Mouse (Mus musculus) ES-Bruce4 (cell line): ENCODE data around the gene Heatr1. TPM values are rescaled to one million over a fixed set of nuclear protein-coding genes. Genes with fewer than 3 reads are reported as not detected.
A peak's percentile ranks its signal among the peaks of the same experiment; 100 is the strongest.

ENCODE experiments used
- H3K27ac ChIP-seq: 2 replicates; pipeline ENCODE4 v1.5.1; 2012; ENCODE audit warnings: low read length, inconsistent platforms; ENCODE audit not compliant: insufficient read depth
- H3K27me3 ChIP-seq: 2 replicates; pipeline ENCODE4 v1.6.1; 2012; ENCODE audit warnings: mild to moderate bottlenecking, low read length, inconsistent platforms; ENCODE audit not compliant: control insufficient read depth, poor library complexity, insufficient read depth, severe bottlenecking
- H3K36me3 ChIP-seq: 2 replicates; pipeline ENCODE4 v1.6.1; 2012; ENCODE audit warnings: inconsistent platforms, mild to moderate bottlenecking, low read length, moderate library complexity; ENCODE audit not compliant: control insufficient read depth, poor library complexity, insufficient read depth, severe bottlenecking
- H3K4me1 ChIP-seq: one replicate; pipeline ENCODE4 v1.8.1; 2011; ENCODE audit warnings: low read length; ENCODE audit not compliant: control insufficient read depth, insufficient read depth
- H3K4me3 ChIP-seq: 2 replicates; pipeline ENCODE4 v1.5.1; 2011; ENCODE audit warnings: low read depth, mild to moderate bottlenecking, low read length
- H3K9ac ChIP-seq: 2 replicates; pipeline ENCODE4 v1.6.1; 2012; ENCODE audit warnings: low read depth, mild to moderate bottlenecking, inconsistent platforms; ENCODE audit not compliant: poor library complexity, severe bottlenecking
- H3K9me3 ChIP-seq: replicated peaks from 2 replicates; pipeline ENCODE4 v1.6.1; 2012; ENCODE audit warnings: mild to moderate bottlenecking, low read length, inconsistent platforms; ENCODE audit not compliant: control insufficient read depth, poor library complexity, insufficient read depth, severe bottlenecking
- CTCF ChIP-seq: IDR thresholded peaks from one replicate; pipeline ENCODE4 v1.8.1; 2011; ENCODE audit warnings: low read depth, low read length
- EP300 ChIP-seq: IDR thresholded peaks from 2 replicates; pipeline ENCODE4 v1.6.1; 2011; ENCODE audit warnings: low read depth, low read length; ENCODE audit not compliant: insufficient read depth
- POLR2A ChIP-seq: IDR thresholded peaks from one replicate; pipeline ENCODE4 v1.8.1; 2011; ENCODE audit warnings: low read length; ENCODE audit not compliant: insufficient read depth
- polyA plus RNA-seq: library from polyadenylated mRNA; stranded (reverse); fragments of >200 nt; gene quantifications from 2 replicates; pipeline ENCODE4 v1.2.4, GENCODE M21; 2011; ENCODE audit warnings: low read depth; ENCODE audit not compliant: missing spikeins, insufficient read depth, insufficient read length

The Heatr1 gene
- polyA plus RNA-seq, 1 experiment = 121 TPM

- peak overlapping the region; percentile 87 for H3K4me3 ChIP-seq
- peaks cover 19% of the 10 kb centered on the region for H3K36me3 ChIP-seq
- H3K4me1 ChIP-seq = no peaks in the 10 kb centered on the region
- H3K27me3 ChIP-seq = no peaks in the 10 kb centered on the region; the same call in 1 of the 2 replicates
- no peak overlapping the region for H3K27ac ChIP-seq
- no peaks in the 10 kb centered on the region for H3K9me3 ChIP-seq
- no peak for TF ChIP-seq POLR2A
- TF ChIP-seq CTCF = no peak
- TF ChIP-seq EP300 = no peak
- peak overlapping the region; percentile 35 for H3K9ac ChIP-seq
Measured at GRCm38 (mm10) chr13:12395571-12395970, 744 bp downstream of the Heatr1 start.

- no peaks in the 10 kb centered on the region for H3K4me1 ChIP-seq
- no peak overlapping the region for H3K27ac ChIP-seq
- no peak overlapping the region for H3K9ac ChIP-seq
- TF ChIP-seq EP300 (no peak), CTCF (no peak), POLR2A (no peak)
- H3K9me3 ChIP-seq = no peaks in the 10 kb centered on the region
- H3K4me3 ChIP-seq = no peak overlapping the region
- H3K27me3 ChIP-seq = no peaks in the 10 kb centered on the region
- H3K36me3 ChIP-seq = peaks cover 62% of the 10 kb centered on the region
Measured at GRCm38 (mm10) chr13:12408343-12409066, 13.7 kb downstream of the Heatr1 start.

DNA sequence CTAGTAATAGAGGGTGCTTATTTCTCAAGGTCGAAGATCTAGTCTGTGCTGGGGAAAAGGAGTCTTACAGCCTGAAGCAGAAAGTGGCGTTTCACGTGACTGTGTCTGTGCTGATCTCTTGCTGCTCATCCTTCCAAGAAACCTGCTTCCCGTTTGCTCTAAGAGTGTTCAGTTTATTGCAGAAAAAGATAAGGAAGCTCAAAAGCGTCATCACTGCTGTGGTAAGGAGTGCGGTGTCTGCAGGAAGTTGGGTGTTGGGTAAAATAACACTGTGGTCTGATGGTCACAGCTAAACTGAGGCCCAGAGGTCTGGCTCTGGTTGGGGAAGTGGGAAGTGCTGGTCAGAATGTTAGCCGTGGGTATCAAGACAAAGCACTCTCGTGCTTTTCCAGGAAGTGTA lies 17.2 kb downstream of the Heatr1 start:
- TF ChIP-seq CTCF (no peak), POLR2A (no peak), EP300 (no peak)
- no peak overlapping the region for H3K9ac ChIP-seq
- no peak overlapping the region for H3K27ac ChIP-seq
- no peak overlapping the region for H3K4me3 ChIP-seq
- no peaks in the 10 kb centered on the region for H3K9me3 ChIP-seq
- H3K4me1 ChIP-seq = no peaks in the 10 kb centered on the region
- peaks cover 70% of the 10 kb centered on the region for H3K36me3 ChIP-seq
- no peaks in the 10 kb centered on the region for H3K27me3 ChIP-seq

- H3K27me3 ChIP-seq = no peaks in the 10 kb centered on the region
- H3K9me3 ChIP-seq = no peaks in the 10 kb centered on the region
- no peak overlapping the region for H3K27ac ChIP-seq
- no peak for TF ChIP-seq EP300
- TF ChIP-seq CTCF = no peak
- TF ChIP-seq POLR2A = no peak
- no peak overlapping the region for H3K9ac ChIP-seq
- no peak overlapping the region for H3K4me3 ChIP-seq
- H3K4me1 ChIP-seq = no peaks in the 10 kb centered on the region
- H3K36me3 ChIP-seq = peaks cover 79% of the 10 kb centered on the region
Measured at GRCm38 (mm10) chr13:12420596-12420995, 25.8 kb downstream of the Heatr1 start.

DNA sequence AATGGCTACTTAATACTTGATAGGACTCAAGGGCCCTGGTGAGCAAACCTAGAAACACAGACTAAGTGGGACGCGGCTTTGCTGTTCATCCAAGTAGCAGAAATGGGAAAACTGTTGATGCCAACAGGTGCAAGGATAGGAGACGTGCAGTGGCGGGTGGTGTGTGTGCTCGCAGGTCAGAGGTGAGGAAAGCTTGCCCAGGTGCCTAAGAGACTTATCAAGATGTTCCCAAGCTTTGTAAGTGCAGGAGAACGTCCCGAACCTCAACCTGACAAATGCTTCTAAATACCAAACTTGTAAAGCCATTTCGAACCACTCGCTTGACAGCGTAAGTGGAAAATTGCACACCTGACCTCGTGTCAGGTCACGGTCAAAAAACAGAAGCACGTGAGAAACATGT lies 33.7 kb downstream of the Heatr1 start:
- no peak overlapping the region for H3K27ac ChIP-seq
- H3K27me3 ChIP-seq = no peaks in the 10 kb centered on the region
- no peak overlapping the region for H3K4me3 ChIP-seq
- no peak overlapping the region for H3K9ac ChIP-seq
- H3K9me3 ChIP-seq = no peaks in the 10 kb centered on the region
- H3K36me3 ChIP-seq = peaks cover 80% of the 10 kb centered on the region
- TF ChIP-seq EP300 (no peak), POLR2A (no peak), CTCF (no peak)
- no peaks in the 10 kb centered on the region for H3K4me1 ChIP-seq

DNA sequence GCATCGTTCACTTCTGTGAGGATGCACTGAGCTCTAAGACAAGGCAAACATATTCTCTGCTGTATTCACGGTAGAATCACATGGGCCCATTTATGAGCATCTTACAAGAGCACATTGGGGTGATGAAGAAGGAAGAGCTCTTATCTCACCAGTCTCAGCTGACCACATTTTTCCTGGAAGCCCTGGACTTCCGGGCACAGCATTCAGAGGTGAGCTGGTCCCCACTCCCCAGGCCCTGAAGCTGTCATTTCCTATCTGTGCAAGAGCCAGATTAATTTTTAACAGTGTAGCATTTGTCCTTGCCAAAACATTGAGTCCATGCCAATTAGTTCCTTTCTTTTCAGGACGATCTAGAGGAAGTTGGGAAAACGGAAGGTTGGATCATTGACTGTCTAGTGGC lies 39.0 kb downstream of the Heatr1 start:
- H3K27ac ChIP-seq = no peak overlapping the region
- no peak for TF ChIP-seq EP300
- TF ChIP-seq CTCF = no peak
- TF ChIP-seq POLR2A = no peak
- H3K4me1 ChIP-seq = peaks cover 2% of the 10 kb centered on the region
- H3K36me3 ChIP-seq = peaks cover 75% of the 10 kb centered on the region
- no peak overlapping the region for H3K4me3 ChIP-seq
- H3K9me3 ChIP-seq = no peaks in the 10 kb centered on the region
- H3K9ac ChIP-seq = no peak overlapping the region
- H3K27me3 ChIP-seq = no peaks in the 10 kb centered on the region
